Mouse (Mus musculus) heart, postnatal 0 days (tissue): Measurements from ENCODE around the gene Adgrg4. TPM values are rescaled to one million over a fixed set of nuclear protein-coding genes. Genes with fewer than 3 reads are reported as not detected.

Experiments used
- ATAC-seq: fragments of 200-750 bp; cut with Nextera tagmentation; 2 replicates; pipeline ENCODE4 v1.8.0; 2017; ENCODE audit warnings: low read depth, moderate number of reproducible peaks, moderate library complexity; ENCODE audit not compliant: insufficient read depth
- DNase-seq: peaks from one replicate; pipeline ENCODE4 v3.0.0-alpha.2; 2016; ENCODE audit warnings: low spot score
- H3K27ac ChIP-seq: fragments of 300-500 bp; sonication (generic); 2 replicates; pipeline ENCODE4 v1.5.1; 2014; ENCODE audit warnings: low read depth, mild to moderate bottlenecking
- H3K27me3 ChIP-seq: fragments of 300-500 bp; sonication (generic); 2 replicates; pipeline ENCODE4 v1.6.1; 2014; ENCODE audit warnings: low read length, mixed read lengths; ENCODE audit not compliant: control insufficient read depth, insufficient read depth
- H3K36me3 ChIP-seq: fragments of 300-500 bp; sonication (generic); replicated peaks from 2 replicates; pipeline ENCODE4 v1.6.1; 2014; ENCODE audit warnings: low read length, mixed read lengths; ENCODE audit not compliant: control insufficient read depth, insufficient read depth
- H3K4me1 ChIP-seq: fragments of 300-500 bp; sonication (generic); 2 replicates; pipeline ENCODE4 v1.6.1; 2014; ENCODE audit warnings: antibody characterized with exemption; ENCODE audit not compliant: control insufficient read depth, insufficient read depth
- H3K4me2 ChIP-seq: fragments of 300-500 bp; sonication (generic); 2 replicates; pipeline ENCODE4 v1.6.1; 2014; ENCODE audit warnings: low read depth, mild to moderate bottlenecking, low read length, moderate library complexity
- H3K4me3 ChIP-seq: fragments of 300-500 bp; sonication (generic); 2 replicates; pipeline ENCODE4 v1.5.1; 2014; ENCODE audit warnings: low read depth, low read length
- H3K9ac ChIP-seq: fragments of 300-500 bp; sonication (generic); replicated peaks from 2 replicates; pipeline ENCODE4 v1.6.1; 2014; ENCODE audit warnings: low read depth, low read length, mixed read lengths
- H3K9me3 ChIP-seq: fragments of 300-500 bp; sonication (generic); replicated peaks from 2 replicates; pipeline ENCODE4 v1.6.1; 2016; ENCODE audit warnings: low read length; ENCODE audit not compliant: control insufficient read depth
- CTCF ChIP-seq: IDR thresholded peaks from 2 replicates; pipeline ENCODE4 v1.5.1; 2016; ENCODE audit warnings: antibody characterized with exemption, control low read depth, low read depth
- EP300 ChIP-seq: IDR thresholded peaks from 2 replicates; pipeline ENCODE4 v1.6.1; 2016; ENCODE audit warnings: antibody characterized with exemption, low read depth
- WGBS: fragments of 180-500 bp; shearing (Covaris S2); extraction: QIAGEN DNeasy Blood & Tissue Kit; methylation state at CpG from one replicate; pipeline ENCODE4 v1.1.7; 2014; 5-methylcytosine and 5-hydroxymethylcytosine counted together
- polyA plus RNA-seq: library from polyadenylated mRNA; unstranded; fragments of >200 nt; fragmentation: Nextera tagmentation; extraction: Ambion mirVana; gene quantifications from 2 replicates; pipeline ENCODE4 v1.2.1, GENCODE M21; 2015
- total RNA-seq: library from RNA; depleted of rRNA; stranded (reverse); fragments of >200 nt; gene quantifications from 2 replicates; pipeline ENCODE4 v1.2.3, GENCODE M21; 2014; ENCODE audit warnings: low replicate concordance; rRNA removed

Gene Adgrg4
- total RNA-seq (not detected in 2 replicates), polyA plus RNA-seq (not detected in 2 replicates)

GRCm38 (mm10) chrX:56869863-56870262 lies at the start of gene Adgrg4:
TSS of gene Adgrg4 (plus strand) at chrX:56870163.
- Histone ChIP-seq H3K27ac (no peak within 1 kb of the TSS), H3K27me3 (no peaks in the 10 kb centered on the region), H3K9me3 (no peaks in the 10 kb centered on the region), H3K4me1 (no peaks in the 10 kb centered on the region), H3K9ac (no peak within 1 kb of the TSS), H3K4me2 (no peak within 1 kb of the TSS), H3K36me3 (no peaks in the 10 kb centered on the region), H3K4me3 (no peak within 1 kb of the TSS)
- no peak for TF ChIP-seq CTCF
- no peak for TF ChIP-seq EP300
- 83% methylated on average over 2 of the region's 2 CpGs for WGBS
- ATAC-seq = no peak
- no peak for DNase-seq

GRCm38 (mm10) chrX:56821765-56822603 lies 48.0 kb upstream of the Adgrg4 start, which contains the start of gene Map7d3:
TSS of gene Map7d3 (minus strand) at chrX:56822326.
- WGBS = 15% methylated on average over 35 of the region's 35 CpGs
- ATAC-seq = peak; percentile 62

GRCm38 (mm10) chrX:56827492-56827891 lies 42.5 kb upstream of the Adgrg4 start:
- Histone ChIP-seq H3K27me3 (no peaks in the 10 kb centered on the region), H3K36me3 (no peaks in the 10 kb centered on the region), H3K27ac (peak overlapping the region; percentile 30), H3K4me1 (no peaks in the 10 kb centered on the region), H3K9me3 (no peaks in the 10 kb centered on the region), H3K4me2 (no peak overlapping the region), H3K4me3 (no peak overlapping the region), H3K9ac (no peak overlapping the region)
- ATAC-seq = no peak
- TF ChIP-seq CTCF = no peak
- TF ChIP-seq EP300 = no peak
- DNase-seq = no peak
- WGBS = 39% methylated on average over 6 of the region's 6 CpGs

More at GRCm38 (mm10) chrX:56821765-56822603, 48.0 kb upstream of the Adgrg4 start, which contains the start of gene Map7d3:
- H3K36me3 ChIP-seq = no peaks in the 10 kb centered on the region
- no peaks in the 10 kb centered on the region for H3K4me1 ChIP-seq
- H3K4me3 ChIP-seq = peak within 1 kb of the TSS; percentile 56
- no peaks in the 10 kb centered on the region for H3K9me3 ChIP-seq
- H3K27me3 ChIP-seq = no peaks in the 10 kb centered on the region
- peak within 1 kb of the TSS; percentile 48 for H3K9ac ChIP-seq
- no peak for DNase-seq
- H3K4me2 ChIP-seq = peak within 1 kb of the TSS; percentile 76
- TF ChIP-seq CTCF = no peak
- no peak for TF ChIP-seq EP300
- H3K27ac ChIP-seq = no peak within 1 kb of the TSS

- Histone ChIP-seq H3K9ac (no peak overlapping the region), H3K4me1 (no peaks in the 10 kb centered on the region), H3K36me3 (no peaks in the 10 kb centered on the region), H3K4me2 (no peak overlapping the region), H3K4me3 (no peak overlapping the region), H3K27me3 (no peaks in the 10 kb centered on the region), H3K9me3 (no peaks in the 10 kb centered on the region), H3K27ac (no peak overlapping the region)
- ATAC-seq = no peak
- TF ChIP-seq EP300 (no peak), CTCF (no peak)
- no peak for DNase-seq
- WGBS = 67% methylated on average over 6 of the region's 6 CpGs
Measured at GRCm38 (mm10) chrX:56835842-56836241, 34.1 kb upstream of the Adgrg4 start.

DNA sequence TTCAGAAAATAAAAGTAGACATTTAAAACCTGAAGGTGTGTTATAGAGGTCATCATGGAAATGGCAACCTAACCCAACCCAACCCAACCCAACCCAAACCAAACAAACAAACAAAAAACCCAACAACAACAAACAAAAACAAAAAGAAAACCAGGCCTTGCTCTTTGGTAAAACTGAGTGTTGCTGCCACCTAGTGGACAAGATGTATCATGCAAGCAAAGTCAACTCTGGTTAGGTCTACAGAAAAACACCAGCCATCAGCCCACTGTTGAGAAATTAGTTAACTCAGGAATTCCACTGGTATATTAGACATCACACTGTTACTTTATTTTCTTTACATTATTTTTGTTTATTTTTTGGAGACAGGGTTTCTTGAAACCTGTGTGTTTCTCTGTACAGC lies 30.6 kb upstream of the Adgrg4 start:
- no peak overlapping the region for H3K9ac ChIP-seq
- H3K4me2 ChIP-seq = no peak overlapping the region
- TF ChIP-seq CTCF = peak; percentile 68
- no peak for TF ChIP-seq EP300
- H3K4me3 ChIP-seq = no peak overlapping the region
- no peaks in the 10 kb centered on the region for H3K27me3 ChIP-seq
- ATAC-seq = no peak
- H3K36me3 ChIP-seq = no peaks in the 10 kb centered on the region
- no peaks in the 10 kb centered on the region for H3K9me3 ChIP-seq
- H3K4me1 ChIP-seq = no peaks in the 10 kb centered on the region
- no peak for DNase-seq
- no peak overlapping the region for H3K27ac ChIP-seq

- Histone ChIP-seq H3K36me3 (no peaks in the 10 kb centered on the region), H3K9me3 (no peaks in the 10 kb centered on the region), H3K27me3 (no peaks in the 10 kb centered on the region), H3K4me3 (no peak overlapping the region), H3K27ac (no peak overlapping the region), H3K4me1 (no peaks in the 10 kb centered on the region), H3K4me2 (no peak overlapping the region), H3K9ac (no peak overlapping the region)
- TF ChIP-seq EP300 = no peak
- no peak; the same call in 1 of the 2 replicates for TF ChIP-seq CTCF
- DNase-seq (no peak), ATAC-seq (no peak)
- 65% methylated on average over 5 of the region's 5 CpGs for WGBS
Measured at GRCm38 (mm10) chrX:56841255-56841654, 28.7 kb upstream of the Adgrg4 start.
